Comparison of ENCODE assay signal across 9 mouse cellular contexts in the genomic region with DNA sequence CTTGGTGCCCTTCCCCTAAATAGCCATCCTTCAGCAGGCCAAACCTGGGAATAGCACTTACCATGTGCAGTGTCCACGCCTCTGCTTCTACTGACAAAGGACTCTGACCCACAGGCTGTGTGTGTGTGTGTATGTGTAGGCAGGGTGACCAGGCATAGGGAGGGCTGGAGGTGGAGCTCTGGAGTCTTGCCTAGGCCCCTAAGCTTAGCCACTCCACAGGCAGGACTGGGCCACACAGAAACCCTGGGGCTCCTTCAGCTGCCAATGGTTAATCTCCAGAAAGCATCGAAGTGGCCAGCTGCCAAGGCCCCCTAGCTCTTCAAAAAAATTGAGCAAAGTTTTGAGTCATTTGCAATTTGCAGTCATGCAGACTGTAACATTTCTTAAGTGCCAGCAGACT. TPM values are rescaled to one million over a fixed set of nuclear protein-coding genes. Genes with fewer than 3 reads are reported as not detected.
DNase-seq lines count a peak whose midpoint lies in the region; ATAC-seq lines count a peak whose summit lies in the region.
"Had no signal": no experiment of that assay in that cellular context is flagged by ENCODE, and none has a peak within 500 bp of the region (broad histone marks: within the 10 kb centered on the region; RNA-seq: fewer than 3 reads in every experiment).

No protein-coding gene starts in this region.

- no peaks in the 10 kb centered on the region for H3K9me3 ChIP-seq in forebrain, embryonic 14.5 days (replicated peaks; ENCODE audit: control insufficient read depth, low read length)
- H3K9me3 ChIP-seq in forebrain, embryonic 15.5 days: no peaks in the 10 kb centered on the region
- H3K9me3 ChIP-seq in intestine, embryonic 16.5 days (ENCODE audit: control insufficient read depth, low read length): no peaks in the 10 kb centered on the region
- no peaks in the 10 kb centered on the region for H3K9me3 ChIP-seq in lung, embryonic 15.5 days

- 65% methylated on average over 2 of the region's 2 CpGs for WGBS in forebrain, embryonic 14.5 days
- 63% methylated on average over 2 of the region's 2 CpGs for WGBS in forebrain, embryonic 15.5 days
- WGBS in intestine, embryonic 16.5 days: 27% methylated on average over 2 of the region's 2 CpGs
- 10% methylated on average over 2 of the region's 2 CpGs for whole genome bisulfite sequencing in lung, embryonic 15.5 days

- H3K9ac ChIP-seq in forebrain, embryonic 14.5 days (ENCODE audit: low read length): no peak overlapping the region
- H3K9ac ChIP-seq in forebrain, embryonic 15.5 days (replicated peaks): no peak overlapping the region
- no peak overlapping the region for H3K9ac ChIP-seq in intestine, embryonic 16.5 days (ENCODE audit: low read depth, low read length)
- H3K9ac ChIP-seq in lung, embryonic 15.5 days: no peak overlapping the region

- peaks cover 12% of the 10 kb centered on the region; the same call in 1 of the 2 replicates for H3K4me1 ChIP-seq in forebrain, embryonic 14.5 days (ENCODE audit: control insufficient read depth, insufficient read depth, low read length)
- peaks cover 13% of the 10 kb centered on the region for H3K4me1 ChIP-seq in forebrain, embryonic 15.5 days
- H3K4me1 ChIP-seq in intestine, embryonic 16.5 days (ENCODE audit: control insufficient read depth, insufficient read depth, low read length): peaks cover 24% of the 10 kb centered on the region
- peaks cover 64% of the 10 kb centered on the region for H3K4me1 ChIP-seq in lung, embryonic 15.5 days

- H3K4me3 ChIP-seq in forebrain, embryonic 14.5 days (ENCODE audit: low read depth, low read length): no peak overlapping the region
- no peak overlapping the region for H3K4me3 ChIP-seq in forebrain, embryonic 15.5 days
- no peak overlapping the region for H3K4me3 ChIP-seq in intestine, embryonic 16.5 days (ENCODE audit: low read length)
- H3K4me3 ChIP-seq in lung, embryonic 15.5 days: no peak overlapping the region
- H3K4me3 ChIP-seq: myocyte had no signal

- H3K36me3 ChIP-seq in forebrain, embryonic 14.5 days (ENCODE audit: control insufficient read depth, insufficient read depth, low read length): no peaks in the 10 kb centered on the region
- no peaks in the 10 kb centered on the region for H3K36me3 ChIP-seq in forebrain, embryonic 15.5 days
- no peaks in the 10 kb centered on the region for H3K36me3 ChIP-seq in intestine, embryonic 16.5 days (ENCODE audit: control insufficient read depth, insufficient read depth, low read length)
- no peaks in the 10 kb centered on the region for H3K36me3 ChIP-seq in lung, embryonic 15.5 days

- H3K27ac ChIP-seq in forebrain, embryonic 14.5 days (ENCODE audit: low read depth, low read length): no peak overlapping the region
- no peak overlapping the region for H3K27ac ChIP-seq in forebrain, embryonic 15.5 days (replicated peaks)
- H3K27ac ChIP-seq in intestine, embryonic 16.5 days (ENCODE audit: low read length): 0 out of 2 replicates have a peak overlapping the region, but pooled peaks have one; percentile 13
- H3K27ac ChIP-seq in lung, embryonic 15.5 days: peak overlapping the region; percentile 91

- no peak for DNase-seq in forebrain, embryonic 14.5 days (ENCODE audit: low spot score)
- DNase-seq in Muller cell, postnatal 12 days (ENCODE audit: inconsistent ontology term): peak; percentile 58
- no peak for DNase-seq in c-Kit-positive CD71-positive TER-119-positive erythroid progenitor cells, embryonic 14.5 days (ENCODE audit: low spot score)
- no peak for DNase-seq in cerebellum, adult 8-10 months
- no peak for DNase-seq in thymus, postnatal 10 days (ENCODE audit: low spot score in 2 of 2)

- H3K4me2 ChIP-seq in forebrain, embryonic 14.5 days (ENCODE audit: low read length): no peak overlapping the region
- no peak overlapping the region for H3K4me2 ChIP-seq in forebrain, embryonic 15.5 days (replicated peaks)
- no peak overlapping the region for H3K4me2 ChIP-seq in intestine, embryonic 16.5 days (ENCODE audit: low read depth, low read length)
- H3K4me2 ChIP-seq in lung, embryonic 15.5 days: peak overlapping the region; percentile 38

- peak; percentile 47; the same call in 1 of the 2 replicates for ATAC-seq in forebrain, embryonic 14.5 days
- ATAC-seq in forebrain, embryonic 15.5 days (replicated peaks): no peak
- peak; percentile 91 for ATAC-seq in intestine, embryonic 16.5 days
- peak; percentile 92 for ATAC-seq in lung, embryonic 15.5 days (ENCODE audit: borderline replicate concordance, extremely low read depth, low FRiP score, low TSS enrichment)

- H3K27me3 ChIP-seq in forebrain, embryonic 14.5 days (replicated peaks; ENCODE audit: control insufficient read depth, insufficient read depth, low read length): no peaks in the 10 kb centered on the region
- H3K27me3 ChIP-seq in forebrain, embryonic 15.5 days: no peaks in the 10 kb centered on the region
- H3K27me3 ChIP-seq in intestine, embryonic 16.5 days (replicated peaks; ENCODE audit: control insufficient read depth, insufficient read depth, low read length): no peaks in the 10 kb centered on the region
- H3K27me3 ChIP-seq in lung, embryonic 15.5 days: no peaks in the 10 kb centered on the region

RNA-seq across cellular contexts. Expression of gene Fam213a, which starts 5.5 kb away (rescaled TPM):
- 33.2 and 48.9 TPM in 2 replicates for polyA plus RNA-seq in forebrain, embryonic 14.5 days (2014; fragmentation: Nextera tagmentation; extraction: Ambion mirVana)
- 75.1 and 76.2 TPM in 2 replicates for polyA plus RNA-seq in forebrain, embryonic 15.5 days (2015; fragmentation: Nextera tagmentation; extraction: Ambion mirVana)
- polyA plus RNA-seq in intestine, embryonic 16.5 days (2015; fragmentation: Nextera tagmentation; extraction: Ambion mirVana): 72.4 and 81.8 TPM in 2 replicates
- 147 and 150 TPM in 2 replicates for polyA plus RNA-seq in lung, embryonic 15.5 days (2015; fragmentation: Nextera tagmentation; extraction: Ambion mirVana)

RNA-seq across cellular contexts. Expression of gene Tspan14, which starts 41.5 kb away (rescaled TPM):
- 101 and 105 TPM in 2 replicates for polyA plus RNA-seq in forebrain, embryonic 14.5 days (2014; fragmentation: Nextera tagmentation; extraction: Ambion mirVana)
- polyA plus RNA-seq in forebrain, embryonic 15.5 days (2015; fragmentation: Nextera tagmentation; extraction: Ambion mirVana): 97.5 and 98.3 TPM in 2 replicates
- 65.0 and 65.6 TPM in 2 replicates for polyA plus RNA-seq in intestine, embryonic 16.5 days (2015; fragmentation: Nextera tagmentation; extraction: Ambion mirVana)
- 99.0 and 101 TPM in 2 replicates for polyA plus RNA-seq in lung, embryonic 15.5 days (2015; fragmentation: Nextera tagmentation; extraction: Ambion mirVana)

Comparison
In these comparisons a context has a peak if more than half of its experiments do, and no peak if none do; other contexts are left out.
1. H3K27ac ChIP-seq: peak in intestine, embryonic 16.5 days (single experiment) and lung, embryonic 15.5 days (single experiment); none in forebrain, embryonic 14.5 days (single experiment) and forebrain, embryonic 15.5 days (single experiment).